Mouse (Mus musculus): ENCODE measurements around the gene Nod1.

- TF ChIP-seq POLR2A (IDR thresholded peaks at IDR 0.05; ENCODE audit: borderline replicate concordance, control insufficient read depth, low read depth, low read length) (no peak), CTCF (IDR thresholded peaks at IDR 0.05; ENCODE audit: control insufficient read depth, insufficient read depth, low read length) (no peak)
Measured at GRCm38 (mm10) chr6:54916163-54916562, 56.2 kb downstream of the Nod1 start.
